Mouse (Mus musculus) heart, postnatal 25 days (tissue): Measurements from ENCODE around the gene Smo. TPM values are rescaled to one million over a fixed set of nuclear protein-coding genes. Genes with fewer than 3 reads are reported as not detected.

ENCODE experiments used
- DNase-seq: peaks from one replicate; pipeline ENCODE4 v3.0.0; 2022; ENCODE audit warnings: low spot score
- intact Hi-C: fragments of 180-260 bp; cut with DNase I; formaldehyde crosslinking; loops from one replicate; pipeline ENCODE4 v1.15.1; 2025
- total RNA-seq, 2 experiments: library from RNA; stranded (reverse); gene quantifications; 2 replicates each; pipeline ENCODE4 v1.2.3; 2021

The Smo gene
- 10 to 100 TPM in 1 of 2 experiments, 1 to 10 TPM in 1; 9.4 to 10.3 TPM for total RNA-seq

- peak; percentile 75 for DNase-seq
- intact Hi-C loops = loop anchor here (2.0 kb wide), 1 partner anchor 31 kb away; no protein-coding TSS in a partner anchor
Measured at GRCm38 (mm10) chr6:29735336-29735688, at the start of gene Smo. Gene Smo, plus strand, starts transcription at chr6:29735503.

GRCm38 (mm10) chr6:29685952-29686351 is 49.4 kb upstream of the Smo start:
- intact Hi-C loops = no loop called here
- no peak for DNase-seq

DNA sequence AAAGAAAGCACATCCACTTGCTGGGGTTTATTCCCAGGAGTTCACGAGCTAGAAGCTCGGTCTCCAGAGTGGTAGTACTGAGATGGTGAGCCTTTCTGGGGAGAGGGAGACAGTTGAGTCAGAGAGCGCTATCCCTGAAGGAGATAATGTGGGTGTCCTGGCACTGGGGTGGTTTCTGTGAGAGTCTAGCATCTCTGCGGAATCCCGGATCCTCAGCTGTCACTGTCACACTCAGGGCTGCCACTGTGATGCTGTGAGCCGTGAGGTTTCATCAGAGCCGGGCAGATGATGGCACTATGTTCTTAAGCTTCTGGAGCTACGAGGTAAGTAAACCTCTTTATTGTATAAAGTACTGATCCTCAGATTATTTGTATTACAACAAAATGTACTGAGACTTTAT is 45.8 kb upstream of the Smo start:
- no peak for DNase-seq
- intact Hi-C loops = no loop called here

DNA sequence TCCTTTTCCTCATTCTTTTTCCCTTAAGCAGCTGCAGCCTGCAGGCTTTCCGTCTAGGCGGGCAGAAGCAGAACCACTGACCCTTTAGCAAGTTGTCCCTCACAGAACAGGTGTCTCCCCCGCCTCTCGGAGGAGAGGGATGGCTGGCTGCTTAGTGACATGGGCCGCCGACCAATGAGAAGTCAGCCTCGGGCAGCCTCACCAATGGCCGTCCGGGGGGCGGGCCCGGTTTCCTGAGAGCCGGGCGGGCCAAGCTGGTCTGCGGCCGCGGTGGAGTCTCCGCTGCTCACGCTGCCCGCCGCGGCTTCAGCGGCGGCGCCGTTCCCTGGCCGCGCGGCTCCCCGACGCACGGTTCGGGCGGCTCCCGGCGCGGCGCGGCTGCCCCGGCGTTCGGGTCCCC is 41.4 kb upstream of the Smo start, which contains the start of gene Tspan33:
Gene Tspan33, plus strand, starts transcription at position 270 of the 400 bp plus-strand sequence.
- intact Hi-C loops = loop anchor here (5.0 kb wide), 1 partner anchor 73 kb away; the partner anchor contains the start of gene Ahcyl2
- peak; percentile 87 for DNase-seq

DNA sequence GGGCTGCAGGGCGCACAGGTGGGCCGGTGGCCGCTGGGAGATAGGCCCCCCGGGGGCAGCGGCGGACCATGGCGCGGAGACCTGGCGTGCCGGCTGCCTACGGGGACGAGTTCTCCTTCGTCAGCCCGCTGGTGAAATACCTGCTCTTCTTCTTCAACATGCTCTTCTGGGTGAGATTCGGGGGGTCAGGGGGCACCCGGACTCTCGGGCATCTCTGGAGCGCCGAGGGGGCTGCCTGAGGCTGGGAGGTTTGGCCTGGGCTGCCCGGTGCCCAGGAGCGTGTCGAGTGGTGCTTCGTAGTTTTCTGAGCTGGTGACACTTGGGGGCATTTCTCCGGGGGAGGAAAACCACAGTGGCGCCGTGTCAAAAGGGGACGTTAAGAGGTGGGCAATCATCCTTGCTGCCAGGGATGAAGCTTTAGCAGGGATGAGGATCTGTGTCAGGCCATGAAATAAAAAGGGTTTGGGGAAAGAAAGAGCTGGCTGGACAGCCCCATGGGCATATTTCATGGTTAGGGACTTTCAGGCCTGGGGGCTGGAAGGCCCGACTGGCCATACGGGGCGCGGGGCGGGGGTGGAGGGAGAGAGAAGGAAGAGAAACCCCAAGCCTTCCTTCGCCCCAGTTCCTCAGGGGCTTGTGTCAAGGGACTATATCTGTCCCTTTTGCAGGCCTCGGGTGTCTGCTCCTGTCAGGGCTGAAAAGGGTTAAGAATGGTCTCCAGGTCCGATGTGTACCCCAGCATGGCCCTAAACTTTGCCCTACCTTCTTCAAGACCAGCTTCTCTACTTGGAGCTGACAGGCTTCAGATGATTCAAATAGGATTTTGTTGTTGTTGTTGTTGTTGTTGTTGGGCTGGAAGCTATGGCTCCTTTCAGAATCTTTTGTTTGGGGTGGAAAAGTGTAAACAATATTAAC is 40.7 kb upstream of the Smo start:
- DNase-seq = no peak
- intact Hi-C loops = loop anchor here (5.0 kb wide), 1 partner anchor 73 kb away; the partner anchor contains the start of gene Ahcyl2

GRCm38 (mm10) chr6:29695290-29695674 is 40.0 kb upstream of the Smo start:
- no peak for DNase-seq
- intact Hi-C loops = no loop called here

DNA sequence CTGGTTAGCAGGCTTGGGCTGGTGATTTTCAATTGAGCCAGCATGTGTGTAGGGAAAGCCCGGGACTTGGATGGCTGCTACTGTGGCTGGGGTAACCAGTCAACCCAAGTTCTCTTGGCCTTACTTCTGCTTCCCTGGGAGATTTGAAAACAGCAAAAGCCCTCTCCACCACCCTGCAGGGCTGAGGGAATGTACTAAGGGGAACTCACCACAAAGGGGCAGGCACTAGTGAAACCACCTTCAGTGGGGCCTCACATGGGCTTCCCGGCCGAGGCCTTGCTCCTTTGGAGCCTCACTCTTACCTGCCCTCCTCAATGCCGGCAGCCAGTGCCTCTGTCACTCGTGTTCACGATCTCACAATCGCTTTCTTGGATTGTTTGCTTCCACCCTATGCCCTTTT is 39.3 kb upstream of the Smo start:
- intact Hi-C loops = no loop called here
- DNase-seq = no peak

GRCm38 (mm10) chr6:29697139-29697538 is 38.2 kb upstream of the Smo start:
- intact Hi-C loops = no loop called here
- DNase-seq = no peak

DNA sequence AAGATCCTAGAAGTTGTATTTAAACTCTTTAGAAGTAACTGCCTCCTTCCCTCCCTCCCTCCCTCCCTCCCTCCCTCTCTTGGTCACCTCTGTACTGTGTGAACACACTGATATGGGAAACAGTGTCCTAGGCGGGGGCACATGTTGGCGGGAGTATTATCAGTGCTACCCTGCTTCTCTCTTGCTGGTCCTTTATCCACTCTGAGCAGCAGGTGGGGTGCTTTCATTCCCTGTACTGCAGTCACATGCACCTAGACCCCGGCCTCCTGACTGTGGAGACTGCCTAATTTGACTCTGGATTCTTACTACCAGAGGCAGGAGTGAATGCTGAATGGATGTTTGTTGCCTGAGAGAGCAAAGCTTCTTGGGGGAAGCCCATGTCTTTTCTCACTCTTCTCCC is 37.8 kb upstream of the Smo start:
- intact Hi-C loops = no loop called here

DNA sequence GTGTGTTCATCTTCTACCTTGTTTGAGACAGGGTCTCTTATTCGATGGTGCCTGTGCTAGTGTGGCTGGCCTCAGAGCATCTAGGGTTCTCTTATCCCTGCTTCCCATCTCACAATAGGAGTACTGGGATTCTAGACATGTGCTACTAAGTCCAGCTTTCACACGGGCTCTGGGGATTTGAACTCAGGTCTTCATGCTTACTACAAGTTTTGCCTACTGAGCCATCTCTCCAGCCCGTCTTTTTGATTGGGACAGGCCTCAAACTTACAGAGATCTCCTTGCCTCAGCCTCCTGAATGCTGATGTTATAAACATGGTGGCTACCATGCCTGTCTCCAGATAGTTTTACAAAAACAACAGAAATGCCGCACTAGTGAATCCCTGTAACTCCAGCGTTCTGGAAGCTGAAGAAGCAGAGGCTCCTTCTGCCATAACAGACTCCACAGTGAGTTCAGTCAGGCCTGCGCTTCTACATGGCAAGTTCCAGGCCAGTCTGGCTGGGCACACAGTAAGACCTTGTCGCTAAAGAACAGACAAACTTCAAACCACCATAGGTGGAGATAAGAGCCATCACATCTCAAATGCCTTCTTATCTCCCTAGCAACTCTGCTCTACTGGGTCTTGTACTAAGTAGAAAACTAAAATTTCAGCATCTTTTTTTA is 36.1 kb upstream of the Smo start:
- intact Hi-C loops = no loop called here
- no peak for DNase-seq

More for the DNA sequence above, 37.8 kb upstream of the Smo start:
- DNase-seq = no peak

DNA sequence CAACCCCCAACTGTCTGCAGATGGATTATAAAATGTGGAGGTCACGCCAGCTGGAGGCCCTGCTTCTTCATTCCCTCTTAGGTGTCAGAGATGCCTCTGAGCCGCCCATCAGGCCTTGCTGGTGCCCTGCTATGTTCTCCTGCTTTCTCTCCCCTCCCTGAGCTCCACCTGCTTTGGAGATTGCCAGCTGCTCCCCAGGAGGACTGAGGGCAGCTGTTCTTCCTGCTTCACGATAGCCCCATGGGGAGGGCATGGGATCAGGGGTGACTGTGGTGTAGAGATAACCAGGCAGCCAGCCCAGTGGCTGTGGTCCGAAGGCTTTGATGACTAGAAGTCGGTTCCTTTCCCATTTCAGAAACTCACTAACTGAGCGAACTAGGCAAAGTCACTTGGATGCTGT is 34.3 kb upstream of the Smo start:
- intact Hi-C loops = no loop called here
- no peak for DNase-seq

DNA sequence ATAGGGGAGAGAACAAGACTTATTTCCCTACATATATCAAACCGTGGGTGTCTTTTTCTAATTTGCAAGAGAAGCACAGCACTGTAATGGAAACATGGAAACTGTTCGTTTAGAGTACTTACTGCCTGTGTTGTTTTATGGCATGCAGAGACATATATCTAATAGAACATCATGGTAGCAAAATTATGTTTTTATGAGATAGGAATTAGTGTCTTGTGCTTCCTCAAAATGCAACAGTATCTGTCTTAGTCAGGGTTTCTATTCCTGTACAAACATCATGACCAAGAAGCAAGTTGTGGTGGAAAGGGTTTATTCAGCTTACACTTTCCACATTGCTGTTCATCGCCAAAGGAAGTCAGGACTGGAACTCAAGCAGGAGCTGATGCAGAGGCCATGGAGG is 33.2 kb upstream of the Smo start:
- DNase-seq = no peak
- intact Hi-C loops = no loop called here

- intact Hi-C loops = no loop called here
- DNase-seq = no peak
Measured at GRCm38 (mm10) chr6:29704143-29704542, 31.2 kb upstream of the Smo start.

GRCm38 (mm10) chr6:29707902-29708301 is 27.4 kb upstream of the Smo start:
- DNase-seq = no peak
- intact Hi-C loops = no loop called here

DNA sequence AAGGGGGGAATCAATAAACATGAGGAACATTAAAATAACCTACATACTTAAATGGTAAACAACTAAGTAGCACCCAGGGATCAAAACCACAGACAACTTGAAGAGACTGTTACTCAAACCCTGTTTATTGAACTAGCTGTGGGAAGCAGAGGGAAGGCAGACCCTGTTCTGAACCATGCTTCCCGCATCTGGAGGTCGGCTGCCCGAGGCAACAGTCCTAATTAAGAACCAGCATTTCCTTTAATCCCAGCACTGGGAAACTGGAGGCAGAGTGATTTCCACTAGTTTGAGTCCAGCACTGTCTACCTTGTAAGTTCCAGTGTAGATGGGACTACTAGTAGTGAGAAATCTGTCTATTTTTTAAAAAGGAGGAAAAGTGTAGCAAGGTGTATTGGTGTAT is 24.0 kb upstream of the Smo start:
- no peak for DNase-seq
- intact Hi-C loops = loop anchor here (1.0 kb wide), 1 partner anchor 47 kb away; no protein-coding TSS in a partner anchor

GRCm38 (mm10) chr6:29712011-29712584 is 23.2 kb upstream of the Smo start:
- intact Hi-C loops = loop anchor here (1.0 kb wide), 1 partner anchor 107 kb away; no protein-coding TSS in a partner anchor
- no peak for DNase-seq

DNA sequence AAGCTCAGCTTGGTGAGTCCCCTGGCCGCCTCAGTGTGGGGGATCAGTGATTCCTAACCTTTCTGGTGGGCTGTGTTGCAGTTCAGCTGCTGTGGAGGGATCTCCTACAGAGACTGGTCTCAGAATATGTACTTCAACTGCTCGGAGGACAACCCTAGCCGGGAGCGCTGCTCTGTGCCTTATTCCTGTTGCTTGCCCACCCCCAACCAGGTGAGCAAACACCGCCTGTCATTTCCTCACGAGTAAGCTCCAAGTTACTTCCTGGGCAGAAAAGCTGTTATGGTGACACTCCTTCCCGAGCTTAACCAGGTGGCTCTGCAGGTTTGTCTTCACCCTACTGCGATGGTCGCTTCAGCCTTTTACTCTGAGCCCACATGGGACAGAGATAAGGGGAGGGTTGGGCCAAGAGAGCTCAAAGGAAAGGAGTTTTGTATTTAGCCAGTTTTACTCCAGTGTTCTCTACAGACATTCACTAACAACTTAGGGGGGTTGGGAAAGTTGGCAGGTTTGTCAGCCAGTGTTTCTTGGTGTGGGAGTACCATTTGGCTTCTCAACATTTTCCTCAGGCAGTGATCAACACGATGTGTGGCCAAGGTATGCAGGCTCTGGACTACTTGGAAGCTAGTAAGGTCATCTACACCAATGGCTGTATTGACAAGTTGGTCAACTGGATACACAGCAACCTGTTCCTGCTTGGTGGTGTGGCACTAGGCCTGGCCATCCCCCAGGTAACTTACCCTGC is 18.5 kb upstream of the Smo start:
- no peak for DNase-seq
- intact Hi-C loops = no loop called here

- DNase-seq = no peak
- intact Hi-C loops = no loop called here
Measured at GRCm38 (mm10) chr6:29717541-29717940, 17.8 kb upstream of the Smo start.

- intact Hi-C loops = no loop called here
Measured at GRCm38 (mm10) chr6:29717952-29718521, 17.3 kb upstream of the Smo start.

DNA sequence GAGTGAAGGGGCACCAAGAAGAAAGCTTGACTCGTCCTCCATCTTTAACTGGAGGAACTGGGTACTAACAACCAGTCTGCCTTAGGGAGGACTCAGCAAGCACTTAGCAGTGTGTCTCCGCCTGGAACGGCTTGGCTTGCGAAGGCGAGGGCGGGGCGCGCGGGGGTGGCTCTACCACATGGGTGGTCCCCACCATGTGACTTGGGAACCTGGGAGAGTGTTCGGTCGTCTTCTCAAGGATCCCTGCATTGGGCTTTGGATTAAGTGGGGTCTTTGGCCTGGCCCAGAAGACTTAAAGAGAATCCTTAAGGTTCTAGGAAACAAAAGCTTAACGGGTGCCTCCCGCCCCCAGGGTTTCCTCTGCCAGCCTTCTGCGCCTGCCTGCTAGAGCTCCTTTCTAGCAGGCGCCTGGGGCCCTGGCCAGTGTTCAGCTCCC is 16.4 kb upstream of the Smo start:
- intact Hi-C loops = no loop called here
- DNase-seq = peak; percentile 48

More at GRCm38 (mm10) chr6:29717952-29718521, 17.3 kb upstream of the Smo start:
- DNase-seq = no peak
